Mouse (Mus musculus): ENCODE measurements around the gene Nabp2. TPM values are rescaled to one million over a fixed set of nuclear protein-coding genes. Genes with fewer than 3 reads are reported as not detected.

Gene Nabp2
- polyA plus RNA-seq, 1 experiment = 42.0 TPM

GRCm38 (mm10) chr10:128433417-128433816, 22.1 kb upstream of the Nabp2 start:
- Histone ChIP-seq H3K27ac (ENCODE audit: insufficient read depth, low read length) (no peak overlapping the region), H3K4me3 (ENCODE audit: insufficient read depth, low read length) (no peak overlapping the region), H3K4me1 (ENCODE audit: control insufficient read depth, insufficient read depth, low read length) (no peaks in the 10 kb centered on the region)
- TF ChIP-seq CTCF (IDR thresholded peaks at IDR 0.05; ENCODE audit: borderline replicate concordance, insufficient read depth, low read length) (no peak), POLR2A (IDR thresholded peaks at IDR 0.05; ENCODE audit: low read depth, low read length) (no peak)

GRCm38 (mm10) chr10:128429454-128429853, 18.2 kb upstream of the Nabp2 start:
- TF ChIP-seq POLR2A (IDR thresholded peaks at IDR 0.05; ENCODE audit: low read depth, low read length) (no peak), CTCF (IDR thresholded peaks at IDR 0.05; ENCODE audit: borderline replicate concordance, insufficient read depth, low read length) (no peak)
- no peak overlapping the region for H3K27ac ChIP-seq (ENCODE audit: insufficient read depth, low read length)
- H3K4me1 ChIP-seq (ENCODE audit: control insufficient read depth, insufficient read depth, low read length) = no peaks in the 10 kb centered on the region
- H3K4me3 ChIP-seq (ENCODE audit: insufficient read depth, low read length) = no peak overlapping the region

GRCm38 (mm10) chr10:128429052-128429451, 17.8 kb upstream of the Nabp2 start:
- H3K27ac ChIP-seq (ENCODE audit: insufficient read depth, low read length) = no peak overlapping the region
- H3K4me3 ChIP-seq (ENCODE audit: insufficient read depth, low read length) = no peak overlapping the region

GRCm38 (mm10) chr10:128425260-128425659, 14.0 kb upstream of the Nabp2 start:
- Histone ChIP-seq H3K4me3 (ENCODE audit: insufficient read depth, low read length) (no peak overlapping the region), H3K27ac (ENCODE audit: insufficient read depth, low read length) (no peak overlapping the region)
- TF ChIP-seq POLR2A (IDR thresholded peaks at IDR 0.05; ENCODE audit: low read depth, low read length) = no peak
- TF ChIP-seq CTCF (IDR thresholded peaks at IDR 0.05; ENCODE audit: borderline replicate concordance, insufficient read depth, low read length) = no peak

More at GRCm38 (mm10) chr10:128429052-128429451, 17.8 kb upstream of the Nabp2 start:
- no peaks in the 10 kb centered on the region for H3K4me1 ChIP-seq (ENCODE audit: control insufficient read depth, insufficient read depth, low read length)
- TF ChIP-seq POLR2A (IDR thresholded peaks at IDR 0.05; ENCODE audit: low read depth, low read length) (no peak), CTCF (IDR thresholded peaks at IDR 0.05; ENCODE audit: borderline replicate concordance, insufficient read depth, low read length) (no peak)

GRCm38 (mm10) chr10:128424604-128425003, 13.3 kb upstream of the Nabp2 start:
- TF ChIP-seq CTCF (IDR thresholded peaks at IDR 0.05; ENCODE audit: borderline replicate concordance, insufficient read depth, low read length) (no peak), POLR2A (IDR thresholded peaks at IDR 0.05; ENCODE audit: low read depth, low read length) (no peak)
- H3K4me1 ChIP-seq (ENCODE audit: control insufficient read depth, insufficient read depth, low read length) = no peaks in the 10 kb centered on the region
- H3K4me3 ChIP-seq (ENCODE audit: insufficient read depth, low read length) = no peak overlapping the region
- H3K27ac ChIP-seq (ENCODE audit: insufficient read depth, low read length) = no peak overlapping the region

More at GRCm38 (mm10) chr10:128425260-128425659, 14.0 kb upstream of the Nabp2 start:
- H3K4me1 ChIP-seq (ENCODE audit: control insufficient read depth, insufficient read depth, low read length) = no peaks in the 10 kb centered on the region

GRCm38 (mm10) chr10:128422426-128422825, 11.1 kb upstream of the Nabp2 start:
- TF ChIP-seq POLR2A (IDR thresholded peaks at IDR 0.05; ENCODE audit: low read depth, low read length) (no peak), CTCF (IDR thresholded peaks at IDR 0.05; ENCODE audit: borderline replicate concordance, insufficient read depth, low read length) (no peak)
- Histone ChIP-seq H3K4me1 (ENCODE audit: control insufficient read depth, insufficient read depth, low read length) (no peaks in the 10 kb centered on the region), H3K27ac (ENCODE audit: insufficient read depth, low read length) (no peak overlapping the region), H3K4me3 (ENCODE audit: insufficient read depth, low read length) (no peak overlapping the region)

GRCm38 (mm10) chr10:128414848-128415247, 3.6 kb upstream of the Nabp2 start:
- Histone ChIP-seq H3K4me1 (ENCODE audit: control insufficient read depth, insufficient read depth, low read length) (peaks cover 10% of the 10 kb centered on the region), H3K27ac (ENCODE audit: insufficient read depth, low read length) (no peak overlapping the region), H3K4me3 (ENCODE audit: insufficient read depth, low read length) (no peak overlapping the region)
- TF ChIP-seq CTCF (IDR thresholded peaks at IDR 0.05; ENCODE audit: borderline replicate concordance, insufficient read depth, low read length) (no peak), POLR2A (IDR thresholded peaks at IDR 0.05; ENCODE audit: low read depth, low read length) (no peak)

- Histone ChIP-seq H3K4me3 (ENCODE audit: insufficient read depth, low read length) (peak overlapping the region; percentile 86), H3K27ac (ENCODE audit: insufficient read depth, low read length) (no peak overlapping the region), H3K4me1 (ENCODE audit: control insufficient read depth, insufficient read depth, low read length) (peaks cover 13% of the 10 kb centered on the region)
- TF ChIP-seq CTCF (IDR thresholded peaks at IDR 0.05; ENCODE audit: borderline replicate concordance, insufficient read depth, low read length) = no peak
- no peak for TF ChIP-seq POLR2A (IDR thresholded peaks at IDR 0.05; ENCODE audit: low read depth, low read length)
Measured at GRCm38 (mm10) chr10:128413076-128413475, 1.8 kb upstream of the Nabp2 start.

GRCm38 (mm10) chr10:128412558-128412957, 1.3 kb upstream of the Nabp2 start:
- Histone ChIP-seq H3K4me3 (ENCODE audit: insufficient read depth, low read length) (peak overlapping the region; percentile 86), H3K4me1 (ENCODE audit: control insufficient read depth, insufficient read depth, low read length) (peaks cover 13% of the 10 kb centered on the region), H3K27ac (ENCODE audit: insufficient read depth, low read length) (no peak overlapping the region)
- TF ChIP-seq CTCF (IDR thresholded peaks at IDR 0.05; ENCODE audit: borderline replicate concordance, insufficient read depth, low read length) (no peak), POLR2A (IDR thresholded peaks at IDR 0.05; ENCODE audit: low read depth, low read length) (no peak)

- H3K27ac ChIP-seq (ENCODE audit: insufficient read depth, low read length) = peak overlapping the region; percentile 41
- TF ChIP-seq POLR2A (IDR thresholded peaks at IDR 0.05; ENCODE audit: low read depth, low read length) (no peak), CTCF (IDR thresholded peaks at IDR 0.05; ENCODE audit: borderline replicate concordance, insufficient read depth, low read length) (no peak)
- H3K4me1 ChIP-seq (ENCODE audit: control insufficient read depth, insufficient read depth, low read length) = peaks cover 13% of the 10 kb centered on the region
- peak overlapping the region; percentile 86 for H3K4me3 ChIP-seq (ENCODE audit: insufficient read depth, low read length)
Measured at GRCm38 (mm10) chr10:128412055-128412381, 726 bp upstream of the Nabp2 start.

GRCm38 (mm10) chr10:128410560-128410845, 789 bp downstream of the Nabp2 start:
- H3K4me3 ChIP-seq (ENCODE audit: insufficient read depth, low read length) = peak overlapping the region; percentile 58
- H3K27ac ChIP-seq (ENCODE audit: insufficient read depth, low read length) = peak overlapping the region; percentile 91
- H3K4me1 ChIP-seq (ENCODE audit: control insufficient read depth, insufficient read depth, low read length) = peaks cover 13% of the 10 kb centered on the region
- TF ChIP-seq CTCF (IDR thresholded peaks at IDR 0.05; ENCODE audit: borderline replicate concordance, insufficient read depth, low read length) (no peak), POLR2A (IDR thresholded peaks at IDR 0.05; ENCODE audit: low read depth, low read length) (peak; percentile 22)
